8 mouse cellular contexts compared by ENCODE assay signal in the genomic region with DNA sequence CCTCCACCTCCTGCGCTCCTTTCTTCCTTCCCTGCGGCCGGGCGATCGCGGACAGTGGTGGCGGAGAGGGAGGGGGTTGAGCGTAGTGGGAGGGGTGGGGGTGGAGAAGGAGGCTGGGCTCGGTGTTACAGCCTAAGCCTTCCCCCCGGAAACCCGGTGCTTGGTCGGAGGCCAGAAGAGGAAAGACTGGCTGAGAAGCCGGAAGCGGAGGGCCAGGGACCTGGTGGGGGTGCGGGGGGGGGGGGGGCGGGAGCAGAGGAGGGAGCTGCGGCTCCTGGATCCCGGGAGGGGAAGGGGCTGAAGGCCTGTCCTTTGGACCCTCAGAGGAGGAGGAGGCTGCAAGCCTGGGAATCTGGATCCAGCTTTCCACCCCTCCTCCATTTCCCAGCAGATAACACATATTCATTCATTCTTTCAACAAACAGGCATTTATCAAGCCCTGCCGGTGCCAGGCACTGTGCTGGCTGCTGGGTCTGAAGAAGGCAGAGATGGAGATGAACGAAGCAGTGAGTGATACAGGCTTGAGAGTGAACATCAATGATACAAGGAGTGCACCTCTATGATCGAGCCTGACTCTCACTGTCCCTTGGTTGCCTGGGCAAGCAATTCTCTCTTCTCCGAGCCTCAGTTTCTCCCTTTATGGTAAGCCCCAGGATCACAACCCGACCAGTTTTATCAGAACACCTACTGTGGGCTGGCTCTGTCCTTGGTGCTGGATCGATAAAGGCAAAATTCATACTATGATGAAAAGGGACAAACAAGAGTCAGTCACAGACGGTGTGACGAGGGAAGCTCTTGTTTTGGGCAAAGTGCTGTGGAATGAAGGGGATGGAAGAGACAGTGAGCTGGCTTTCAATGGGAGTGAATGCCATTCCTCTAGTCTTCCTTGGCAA. TPM values are rescaled to one million over a fixed set of nuclear protein-coding genes. Genes with fewer than 3 reads are reported as not detected.
DNase-seq lines count a peak whose midpoint lies in the region; ATAC-seq and TF ChIP-seq lines count a peak whose summit lies in the region.

Zfp579 (minus strand) TSS at position 156 of the 893 bp plus-strand sequence.

- 9% methylated on average over 14 of the region's 26 CpGs for WGBS in limb, embryonic 11.5 days
- 4% methylated on average over 15 of the region's 26 CpGs for WGBS in midbrain, embryonic 13.5 days
- WGBS in spleen, adult 2 months = 11% methylated on average over 19 of the region's 26 CpGs

- peak within 1 kb of the TSS; percentile 76 for H3K4me3 ChIP-seq in limb, embryonic 11.5 days (ENCODE audit: low read depth, low read length)
- H3K4me3 ChIP-seq in midbrain, embryonic 13.5 days (replicated peaks) = peak within 1 kb of the TSS; percentile 68
- H3K4me3 ChIP-seq in spleen, adult 2 months (ENCODE audit: extremely low read depth, insufficient read depth, insufficient read length) = peak within 1 kb of the TSS; percentile 78

- peaks cover 22% of the 10 kb centered on the region for H3K27me3 ChIP-seq in limb, embryonic 11.5 days (ENCODE audit: control insufficient read depth, insufficient read depth, low read length)
- 0 out of 2 replicates have a peak, but pooled peaks cover 9% of the 10 kb centered on the region for H3K27me3 ChIP-seq in midbrain, embryonic 13.5 days
- H3K27me3 ChIP-seq in spleen, adult 2 months (ENCODE audit: control insufficient read depth, insufficient read depth, low read length) = no peaks in the 10 kb centered on the region

- TF ChIP-seq CTCF in spleen, adult 2 months (IDR thresholded peaks at IDR 0.05; ENCODE audit: extremely low read depth, insufficient read depth, insufficient read length, insufficient replicate concordance) = no peak

- H3K4me1 ChIP-seq in limb, embryonic 11.5 days (ENCODE audit: control insufficient read depth, insufficient read depth, low read length) = peaks cover 10% of the 10 kb centered on the region
- peaks cover 40% of the 10 kb centered on the region for H3K4me1 ChIP-seq in midbrain, embryonic 13.5 days (replicated peaks)
- peaks cover 9% of the 10 kb centered on the region; the same call in 1 of the 2 replicates for H3K4me1 ChIP-seq in spleen, adult 2 months (ENCODE audit: control insufficient read depth, insufficient read depth, insufficient read length)

- peak; percentile 91 to 95 for DNase-seq in left cerebral cortex, adult 18-20 months (ENCODE audit: low spot score in 2 of 2)
- DNase-seq in left cerebral cortex, adult 11 months (ENCODE audit: low spot score) = no peak
- DNase-seq in embryo, embryonic 9.5 days (ENCODE audit: extremely low spot score) = peak; percentile 95
- peak; percentile 99 for DNase-seq in heart, adult 11 months
- peak; percentile 81 for DNase-seq in kidney, adult 11 months
- peak; percentile 93 for DNase-seq in limb, embryonic 11.5 days (ENCODE audit: low spot score)
- DNase-seq in spleen, adult 2 months (ENCODE audit: low read depth in 1 of 2, low spot score in 2 of 2) = peak; percentile 58 to 70

- 0 out of 2 replicates have a peak within 1 kb of the TSS, but pooled peaks have one; percentile 21 for H3K27ac ChIP-seq in limb, embryonic 11.5 days (replicated peaks; ENCODE audit: low read depth, low read length)
- peak within 1 kb of the TSS; percentile 87 for H3K27ac ChIP-seq in midbrain, embryonic 13.5 days
- no peak within 1 kb of the TSS for H3K27ac ChIP-seq in spleen, adult 2 months (ENCODE audit: insufficient read depth, low read length)

- peak within 1 kb of the TSS; percentile 82 for H3K4me2 ChIP-seq in limb, embryonic 11.5 days (ENCODE audit: low read depth, severe bottlenecking)
- H3K4me2 ChIP-seq in midbrain, embryonic 13.5 days (replicated peaks) = peak within 1 kb of the TSS; percentile 94

- H3K9me3 ChIP-seq in limb, embryonic 11.5 days (ENCODE audit: control insufficient read depth, low read length) = peaks cover 4% of the 10 kb centered on the region; the same call in 1 of the 2 replicates
- H3K9me3 ChIP-seq in midbrain, embryonic 13.5 days = no peaks in the 10 kb centered on the region

- peak within 1 kb of the TSS; percentile 84 for H3K9ac ChIP-seq in limb, embryonic 11.5 days (ENCODE audit: low read length)
- peak within 1 kb of the TSS; percentile 81 for H3K9ac ChIP-seq in midbrain, embryonic 13.5 days (replicated peaks)

- TF ChIP-seq POLR2A in spleen, adult 2 months (IDR thresholded peaks at IDR 0.05; ENCODE audit: low read depth, low read length) = no peak

- peaks cover 2% of the 10 kb centered on the region for H3K36me3 ChIP-seq in limb, embryonic 11.5 days (ENCODE audit: control insufficient read depth, insufficient read depth, low read length)
- peaks cover 33% of the 10 kb centered on the region for H3K36me3 ChIP-seq in midbrain, embryonic 13.5 days
- peaks cover 7% of the 10 kb centered on the region for H3K36me3 ChIP-seq in spleen, adult 2 months (ENCODE audit: control insufficient read depth, insufficient read depth, low read length)

- peak; percentile 85 for ATAC-seq in limb, embryonic 11.5 days (ENCODE audit: insufficient number of reproducible peaks, low FRiP score, low TSS enrichment, low read depth)
- peak; percentile 88 for ATAC-seq in midbrain, embryonic 13.5 days

RNA-seq across cellular contexts. Expression of gene Zfp579, which starts in this region (rescaled TPM):
- 10 to 100 TPM; 25.1 to 27.8 TPM for total RNA-seq in left cerebral cortex, adult 18-20 months (2021)
- 33.3 and 39.2 TPM in 2 replicates for polyA plus RNA-seq in limb, embryonic 11.5 days (2014; fragmentation: Nextera tagmentation; extraction: Ambion mirVana)
- polyA plus RNA-seq in midbrain, embryonic 13.5 days (2015; fragmentation: Nextera tagmentation; extraction: Ambion mirVana) = 65.2 and 68.4 TPM in 2 replicates
- polyA plus RNA-seq in spleen, adult 2 months (2012; rRNA removed) = 30.2 and 39.9 TPM in 2 replicates
